Mouse (Mus musculus): Measurements from ENCODE around the gene Pmvk. TPM values are rescaled to one million over a fixed set of nuclear protein-coding genes. Genes with fewer than 3 reads are reported as not detected.
A peak's percentile ranks its signal among the peaks of the same experiment; 100 is the strongest.

The Pmvk gene
- polyA plus RNA-seq, 1 experiment from 2014 or later: 62.7 TPM

GRCm38 (mm10) chr3:89491559-89491958 lies 37.2 kb downstream of the Pmvk start:
- Histone ChIP-seq H3K36me3 (no peaks in the 10 kb centered on the region), H3K27ac (no peak overlapping the region), H3K4me3 (replicated peaks) (no peak overlapping the region), H3K9me3 (no peaks in the 10 kb centered on the region), H3K4me2 (replicated peaks) (no peak overlapping the region), H3K9ac (no peak overlapping the region), H3K4me1 (replicated peaks) (no peaks in the 10 kb centered on the region), H3K27me3 (replicated peaks) (no peaks in the 10 kb centered on the region)
- 90% methylated on average over 5 of the region's 5 CpGs for WGBS
- no peak for ATAC-seq

GRCm38 (mm10) chr3:89492701-89493151 lies 38.4 kb downstream of the Pmvk start:
- no peaks in the 10 kb centered on the region for H3K4me1 ChIP-seq (replicated peaks)
- H3K36me3 ChIP-seq: no peaks in the 10 kb centered on the region
- no peak overlapping the region for H3K4me3 ChIP-seq (replicated peaks)
- 30% methylated on average over 8 of the region's 8 CpGs for WGBS
- H3K27ac ChIP-seq: no peak overlapping the region
- no peak overlapping the region for H3K9ac ChIP-seq
- ATAC-seq: no peak
- no peaks in the 10 kb centered on the region for H3K9me3 ChIP-seq
- no peaks in the 10 kb centered on the region for H3K27me3 ChIP-seq (replicated peaks)
- H3K4me2 ChIP-seq (replicated peaks): no peak overlapping the region

DNA sequence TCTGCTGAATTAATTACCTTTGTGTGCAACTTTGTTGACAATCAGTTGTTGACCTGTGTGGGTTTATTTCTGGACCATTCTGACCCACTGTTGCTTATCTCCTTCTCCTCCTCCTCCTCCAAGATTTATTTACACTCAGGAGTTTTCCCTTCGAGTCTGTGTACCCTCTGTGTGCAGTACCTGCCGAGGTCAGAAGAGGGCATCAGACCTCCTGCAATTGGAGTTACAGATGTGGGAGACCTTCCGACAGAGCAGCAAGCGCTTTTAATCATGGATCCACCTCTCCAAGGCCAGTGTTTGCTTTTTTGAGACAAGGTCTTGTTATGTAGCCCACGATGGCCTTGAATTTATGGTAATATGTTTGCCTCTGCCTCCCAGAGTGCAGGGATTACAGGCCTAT lies 40.3 kb downstream of the Pmvk start:
- H3K4me3 ChIP-seq (replicated peaks): no peak overlapping the region
- WGBS: 85% methylated on average over 5 of the region's 5 CpGs
- H3K4me2 ChIP-seq (replicated peaks): no peak overlapping the region
- no peak overlapping the region for H3K9ac ChIP-seq
- no peak for ATAC-seq
- H3K27me3 ChIP-seq (replicated peaks): no peaks in the 10 kb centered on the region
- no peaks in the 10 kb centered on the region for H3K36me3 ChIP-seq
- H3K9me3 ChIP-seq: no peaks in the 10 kb centered on the region
- no peak overlapping the region for H3K27ac ChIP-seq
- H3K4me1 ChIP-seq (replicated peaks): no peaks in the 10 kb centered on the region

DNA sequence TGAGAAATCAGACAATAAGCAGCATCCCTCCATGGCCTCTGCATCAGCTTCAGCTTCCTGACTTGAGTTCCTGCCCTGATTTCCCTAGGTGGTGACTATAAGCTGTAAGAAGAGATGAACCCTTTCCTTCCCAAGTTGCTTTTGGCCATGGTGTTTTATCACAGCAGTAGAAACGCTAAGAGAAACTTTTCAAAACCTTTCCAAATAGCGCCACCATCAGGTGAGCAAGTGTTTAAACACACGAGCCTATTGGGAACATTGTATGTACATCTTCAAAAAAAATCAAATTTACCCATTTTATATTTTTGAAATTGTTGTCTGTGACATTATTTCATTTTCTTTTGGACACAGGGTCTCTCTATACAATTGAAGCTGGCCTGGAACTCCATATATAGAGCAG lies 42.0 kb downstream of the Pmvk start:
- H3K27ac ChIP-seq: no peak overlapping the region
- 67% methylated on average over 3 of the region's 3 CpGs for WGBS
- ATAC-seq: no peak

DNA sequence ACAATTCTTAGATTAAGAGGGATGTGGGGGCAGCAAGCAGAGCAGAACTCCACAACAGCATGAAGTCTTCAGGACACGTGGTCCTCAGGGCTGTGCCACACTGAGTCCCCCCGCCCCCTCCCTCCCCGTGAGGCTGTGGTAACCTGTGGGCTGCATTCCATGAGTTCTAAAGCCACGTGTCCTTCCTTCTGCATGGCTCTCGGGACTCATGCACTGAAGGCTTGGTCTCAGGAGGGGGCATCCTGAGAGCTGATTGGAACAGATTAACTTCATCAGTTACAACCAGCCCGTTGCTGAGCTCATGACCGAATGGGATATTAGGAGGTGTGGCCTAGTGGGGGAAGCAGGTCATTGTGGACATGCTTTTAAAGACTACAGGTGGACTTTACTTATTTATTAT lies 45.4 kb downstream of the Pmvk start:
- ATAC-seq: no peak
- H3K9me3 ChIP-seq: no peaks in the 10 kb centered on the region
- H3K27me3 ChIP-seq (replicated peaks): no peaks in the 10 kb centered on the region
- WGBS: 61% methylated on average over 7 of the region's 7 CpGs
- no peaks in the 10 kb centered on the region for H3K36me3 ChIP-seq
- no peak overlapping the region for H3K27ac ChIP-seq
- H3K4me3 ChIP-seq (replicated peaks): no peak overlapping the region
- H3K4me2 ChIP-seq (replicated peaks): no peak overlapping the region
- no peak overlapping the region for H3K9ac ChIP-seq
- no peaks in the 10 kb centered on the region for H3K4me1 ChIP-seq (replicated peaks)

More for the DNA sequence above, 42.0 kb downstream of the Pmvk start:
- H3K4me1 ChIP-seq (replicated peaks): no peaks in the 10 kb centered on the region
- H3K4me3 ChIP-seq (replicated peaks): no peak overlapping the region
- H3K27me3 ChIP-seq (replicated peaks): no peaks in the 10 kb centered on the region
- no peaks in the 10 kb centered on the region for H3K9me3 ChIP-seq
- H3K36me3 ChIP-seq: no peaks in the 10 kb centered on the region
- H3K9ac ChIP-seq: no peak overlapping the region
- no peak overlapping the region for H3K4me2 ChIP-seq (replicated peaks)

DNA sequence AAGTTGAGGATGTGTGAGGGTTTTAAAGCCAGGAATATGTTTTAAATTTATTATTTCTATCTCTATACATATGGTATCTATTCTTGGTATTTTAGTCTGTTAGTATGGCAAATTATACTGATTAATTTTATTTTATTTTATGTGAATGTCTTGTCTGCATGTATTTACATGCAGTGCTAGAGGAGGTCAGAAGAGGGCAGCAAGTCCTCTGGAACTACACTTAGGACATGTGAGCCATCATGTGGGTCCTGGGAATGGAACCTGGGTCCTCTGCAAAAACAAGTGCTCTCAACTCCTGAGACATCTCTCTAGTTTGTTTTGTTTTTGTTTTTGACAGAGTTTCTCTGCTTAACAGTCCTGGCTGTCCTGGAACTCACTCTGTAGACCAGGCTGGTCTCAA lies 47.1 kb downstream of the Pmvk start:
- Histone ChIP-seq H3K27me3 (replicated peaks) (no peaks in the 10 kb centered on the region), H3K27ac (no peak overlapping the region), H3K4me2 (replicated peaks) (no peak overlapping the region), H3K36me3 (no peaks in the 10 kb centered on the region), H3K9me3 (no peaks in the 10 kb centered on the region), H3K4me1 (replicated peaks) (no peaks in the 10 kb centered on the region), H3K4me3 (replicated peaks) (no peak overlapping the region), H3K9ac (no peak overlapping the region)
- no peak for ATAC-seq

DNA sequence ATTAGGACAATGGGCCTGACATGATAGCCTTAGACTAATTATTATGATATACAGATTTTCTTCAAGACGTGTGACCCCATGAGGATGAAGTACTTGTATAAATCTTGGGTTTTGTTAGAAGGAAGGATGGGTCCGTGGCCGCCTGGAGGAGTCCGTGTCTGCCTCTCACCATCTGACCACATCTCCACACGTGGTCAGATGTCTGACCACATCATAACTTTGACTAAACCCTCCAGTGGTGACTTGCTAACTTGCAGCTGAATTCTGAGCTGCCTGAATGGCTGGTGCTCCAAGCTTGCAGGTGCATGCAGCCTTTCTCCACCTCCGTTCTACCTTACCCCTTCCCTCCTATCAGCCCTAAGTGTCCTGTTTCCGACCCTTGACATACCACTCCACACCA lies 48.2 kb downstream of the Pmvk start:
- no peaks in the 10 kb centered on the region for H3K27me3 ChIP-seq (replicated peaks)
- no peak overlapping the region for H3K27ac ChIP-seq
- H3K9me3 ChIP-seq: no peaks in the 10 kb centered on the region
- H3K9ac ChIP-seq: no peak overlapping the region
- no peak overlapping the region for H3K4me3 ChIP-seq (replicated peaks)
- 75% methylated on average over 7 of the region's 7 CpGs for whole genome bisulfite sequencing
- no peak overlapping the region for H3K4me2 ChIP-seq (replicated peaks)
- ATAC-seq: no peak
- no peaks in the 10 kb centered on the region for H3K36me3 ChIP-seq
- H3K4me1 ChIP-seq (replicated peaks): no peaks in the 10 kb centered on the region

DNA sequence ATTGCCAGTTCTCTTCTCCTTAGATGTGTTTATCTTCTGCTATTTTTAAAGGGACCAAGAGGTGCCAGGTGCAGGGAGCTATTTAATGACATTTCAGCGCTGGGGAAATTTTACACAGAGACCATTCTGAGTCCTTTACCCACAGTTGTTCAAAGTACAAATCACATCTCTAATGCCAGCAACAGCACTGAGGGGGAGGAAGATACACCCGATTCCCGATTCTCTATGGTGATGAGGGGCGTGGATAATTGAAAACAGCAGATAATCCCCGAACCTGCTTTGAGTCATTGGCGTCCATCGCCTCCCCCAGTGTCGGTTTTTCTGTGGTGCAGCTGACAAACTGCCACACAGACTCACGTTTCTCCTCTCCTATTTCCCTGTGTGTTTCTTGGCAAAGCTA lies 53.7 kb downstream of the Pmvk start:
- no peak overlapping the region for H3K9ac ChIP-seq
- H3K4me3 ChIP-seq (replicated peaks): no peak overlapping the region
- H3K9me3 ChIP-seq: no peaks in the 10 kb centered on the region
- H3K36me3 ChIP-seq: no peaks in the 10 kb centered on the region
- H3K27me3 ChIP-seq (replicated peaks): peaks cover 5% of the 10 kb centered on the region; the same call in 1 of the 2 replicates
- no peak overlapping the region for H3K4me2 ChIP-seq (replicated peaks)
- 49% methylated on average over 9 of the region's 9 CpGs for WGBS
- no peak for ATAC-seq
- no peak overlapping the region for H3K27ac ChIP-seq
- no peaks in the 10 kb centered on the region for H3K4me1 ChIP-seq (replicated peaks)

DNA sequence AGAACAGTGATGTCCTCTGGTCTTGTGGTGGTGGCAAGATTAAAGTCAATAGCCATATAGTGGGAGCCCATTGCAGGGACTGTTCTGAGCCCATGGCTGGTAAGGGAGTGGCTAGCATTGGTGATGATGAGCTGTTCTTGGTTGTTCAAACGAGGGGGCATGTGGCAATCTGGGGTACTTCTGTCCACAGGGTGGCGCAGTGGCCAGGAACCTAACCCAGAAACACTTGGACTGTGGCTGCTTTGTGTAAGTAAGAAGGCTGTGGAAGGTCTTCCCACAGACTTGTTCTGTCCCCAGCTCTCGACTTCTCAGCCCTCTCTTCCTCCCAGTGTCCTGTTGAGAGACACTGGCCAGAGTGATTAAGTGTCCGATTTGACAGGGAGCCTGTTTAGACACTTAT lies 56.6 kb downstream of the Pmvk start:
- WGBS: 20% methylated on average over 4 of the region's 4 CpGs

GRCm38 (mm10) chr3:89511400-89511799 lies 57.1 kb downstream of the Pmvk start:
- peak overlapping the region; percentile 10; the same call in 1 of the 2 replicates for H3K4me2 ChIP-seq (replicated peaks)
- no peaks in the 10 kb centered on the region for H3K9me3 ChIP-seq
- H3K9ac ChIP-seq: no peak overlapping the region
- H3K27me3 ChIP-seq (replicated peaks): peaks cover 5% of the 10 kb centered on the region; the same call in 1 of the 2 replicates
- ATAC-seq: no peak
- WGBS: 29% methylated on average over 15 of the region's 15 CpGs
- no peak overlapping the region for H3K27ac ChIP-seq
- no peaks in the 10 kb centered on the region for H3K36me3 ChIP-seq
- no peaks in the 10 kb centered on the region for H3K4me1 ChIP-seq (replicated peaks)
- no peak overlapping the region for H3K4me3 ChIP-seq (replicated peaks)

More for the DNA sequence above, 56.6 kb downstream of the Pmvk start:
- H3K4me2 ChIP-seq (replicated peaks): peak overlapping the region; percentile 10; the same call in 1 of the 2 replicates
- H3K9me3 ChIP-seq: no peaks in the 10 kb centered on the region
- H3K27ac ChIP-seq: no peak overlapping the region
- peaks cover 5% of the 10 kb centered on the region; the same call in 1 of the 2 replicates for H3K27me3 ChIP-seq (replicated peaks)
- no peaks in the 10 kb centered on the region for H3K4me1 ChIP-seq (replicated peaks)
- no peaks in the 10 kb centered on the region for H3K36me3 ChIP-seq
- ATAC-seq: peak; percentile 45; the same call in 1 of the 2 replicates
- no peak overlapping the region for H3K9ac ChIP-seq
- no peak overlapping the region for H3K4me3 ChIP-seq (replicated peaks)

GRCm38 (mm10) chr3:89512225-89512624 lies 57.9 kb downstream of the Pmvk start:
- Histone ChIP-seq H3K27ac (no peak overlapping the region), H3K4me1 (replicated peaks) (no peaks in the 10 kb centered on the region), H3K36me3 (no peaks in the 10 kb centered on the region), H3K4me3 (replicated peaks) (no peak overlapping the region), H3K4me2 (replicated peaks) (no peak overlapping the region), H3K9me3 (no peaks in the 10 kb centered on the region), H3K27me3 (replicated peaks) (peaks cover 5% of the 10 kb centered on the region; the same call in 1 of the 2 replicates), H3K9ac (no peak overlapping the region)
- 93% methylated on average over 2 of the region's 2 CpGs for WGBS
- no peak for ATAC-seq

DNA sequence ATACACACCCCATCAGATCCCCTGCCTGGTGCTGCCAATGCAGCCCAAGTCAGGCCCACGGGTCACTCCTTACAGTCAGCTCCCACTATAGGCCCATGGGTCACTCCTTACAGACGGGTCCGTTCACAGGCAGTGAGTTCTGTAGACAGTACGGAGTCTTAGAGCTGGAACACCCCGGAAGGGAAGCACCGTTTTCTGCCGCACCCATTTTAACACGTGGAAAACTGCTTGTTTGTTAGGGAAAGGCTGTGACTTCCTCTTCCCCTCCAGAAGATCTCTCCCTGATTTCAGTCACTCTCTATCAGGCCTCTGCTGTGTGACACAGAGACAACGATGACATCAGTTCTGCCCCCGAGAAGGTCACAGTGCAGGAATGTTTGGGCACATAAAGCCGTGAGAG lies 61.1 kb downstream of the Pmvk start:
- Histone ChIP-seq H3K27ac (no peak overlapping the region), H3K9me3 (no peaks in the 10 kb centered on the region), H3K4me2 (replicated peaks) (no peak overlapping the region), H3K4me3 (replicated peaks) (no peak overlapping the region), H3K4me1 (replicated peaks) (peaks cover 7% of the 10 kb centered on the region), H3K36me3 (no peaks in the 10 kb centered on the region), H3K9ac (no peak overlapping the region), H3K27me3 (replicated peaks) (peaks cover 7% of the 10 kb centered on the region; the same call in 1 of the 2 replicates)
- no peak for ATAC-seq
- 60% methylated on average over 11 of the region's 11 CpGs for WGBS

GRCm38 (mm10) chr3:89516321-89516720 lies 62.0 kb downstream of the Pmvk start:
- 93% methylated on average over 5 of the region's 5 CpGs for WGBS
- Histone ChIP-seq H3K4me2 (replicated peaks) (no peak overlapping the region), H3K36me3 (no peaks in the 10 kb centered on the region), H3K9me3 (no peaks in the 10 kb centered on the region), H3K9ac (no peak overlapping the region), H3K4me3 (replicated peaks) (no peak overlapping the region), H3K4me1 (replicated peaks) (peaks cover 14% of the 10 kb centered on the region), H3K27me3 (replicated peaks) (peaks cover 12% of the 10 kb centered on the region; the same call in 1 of the 2 replicates), H3K27ac (no peak overlapping the region)
- ATAC-seq: no peak

Data from intestine, embryonic 15.5 days (tissue).